Mouse (Mus musculus) limb, embryonic 10.5 days (tissue): ENCODE data around the gene Acbd3. TPM values are rescaled to one million over a fixed set of nuclear protein-coding genes. Genes with fewer than 3 reads are reported as not detected.
A peak's percentile ranks its signal among the peaks of the same experiment; 100 is the strongest.

Experiments used
- DNase-seq: peaks from one replicate; pipeline ENCODE4 v3.0.0-alpha.2; 2017; ENCODE audit warnings: low spot score
- H3K27ac ChIP-seq: fragments of 300-500 bp; sonication (generic); 2 replicates; pipeline ENCODE4 v1.5.1; 2016; ENCODE audit warnings: mild to moderate bottlenecking
- H3K27me3 ChIP-seq: fragments of 300-500 bp; sonication (generic); 2 replicates; pipeline ENCODE4 v1.6.1; 2016; ENCODE audit warnings: low read depth, mild to moderate bottlenecking; ENCODE audit not compliant: poor library complexity, severe bottlenecking
- H3K36me3 ChIP-seq: fragments of 300-500 bp; sonication (generic); 2 replicates; pipeline ENCODE4 v1.6.1; 2016; ENCODE audit warnings: mild to moderate bottlenecking, moderate library complexity
- H3K4me1 ChIP-seq: fragments of 300-500 bp; sonication (generic); 2 replicates; pipeline ENCODE4 v1.6.1; 2016
- H3K4me3 ChIP-seq: fragments of 300-500 bp; sonication (generic); 2 replicates; pipeline ENCODE4 v1.5.1; 2016; ENCODE audit warnings: mild to moderate bottlenecking, moderate library complexity
- H3K9me3 ChIP-seq: fragments of 300-500 bp; sonication (generic); replicated peaks from 2 replicates; pipeline ENCODE4 v1.6.1; 2016; ENCODE audit warnings: mild to moderate bottlenecking
- WGBS: fragments of 180-500 bp; shearing (Covaris S2); methylation state at CpG from one replicate; pipeline ENCODE4 v1.1.7; 2016; 5-methylcytosine and 5-hydroxymethylcytosine counted together
- polyA plus RNA-seq: library from polyadenylated mRNA; unstranded; fragments of >200 nt; fragmentation: Nextera tagmentation; extraction: Ambion mirVana; gene quantifications from 2 replicates; pipeline ENCODE4 v1.2.1, GENCODE M21; 2016

Acbd3 gene
- polyA plus RNA-seq, 1 experiment from 2014 or later: 19.2 TPM

GRCm38 (mm10) chr1:180777660-180778402 lies 52.0 kb downstream of the Acbd3 start:
- DNase-seq: peak; percentile 89
- WGBS: under 1% methylated on average over 56 of the region's 56 CpGs
- Histone ChIP-seq H3K9me3 (no peaks in the 10 kb centered on the region), H3K27me3 (no peaks in the 10 kb centered on the region), H3K4me1 (peaks cover 20% of the 10 kb centered on the region), H3K4me3 (peak overlapping the region; percentile 68), H3K27ac (peak overlapping the region; percentile 94), H3K36me3 (no peaks in the 10 kb centered on the region)

GRCm38 (mm10) chr1:180778403-180778754 lies 52.5 kb downstream of the Acbd3 start:
- under 1% methylated on average over 13 of the region's 13 CpGs for WGBS

GRCm38 (mm10) chr1:180778941-180779340 lies 53.1 kb downstream of the Acbd3 start:
- Histone ChIP-seq H3K4me3 (peak overlapping the region; percentile 68), H3K27me3 (no peaks in the 10 kb centered on the region), H3K36me3 (no peaks in the 10 kb centered on the region), H3K27ac (no peak overlapping the region), H3K9me3 (no peaks in the 10 kb centered on the region), H3K4me1 (peaks cover 20% of the 10 kb centered on the region)
- WGBS: 82% methylated on average over 10 of the region's 10 CpGs
- DNase-seq: no peak

More at GRCm38 (mm10) chr1:180778403-180778754, 52.5 kb downstream of the Acbd3 start:
- Histone ChIP-seq H3K36me3 (no peaks in the 10 kb centered on the region), H3K4me3 (peak overlapping the region; percentile 68), H3K27me3 (no peaks in the 10 kb centered on the region), H3K9me3 (no peaks in the 10 kb centered on the region), H3K4me1 (peaks cover 20% of the 10 kb centered on the region), H3K27ac (peak overlapping the region; percentile 94)
- no peak for DNase-seq

GRCm38 (mm10) chr1:180780291-180780690 lies 54.4 kb downstream of the Acbd3 start:
- no peak overlapping the region for H3K27ac ChIP-seq
- 91% methylated on average over 8 of the region's 8 CpGs for WGBS
- peaks cover 20% of the 10 kb centered on the region for H3K4me1 ChIP-seq
- H3K36me3 ChIP-seq: no peaks in the 10 kb centered on the region
- H3K9me3 ChIP-seq: no peaks in the 10 kb centered on the region
- no peak for DNase-seq
- H3K27me3 ChIP-seq: no peaks in the 10 kb centered on the region
- H3K4me3 ChIP-seq: no peak overlapping the region

GRCm38 (mm10) chr1:180781250-180781649 lies 55.4 kb downstream of the Acbd3 start:
- no peaks in the 10 kb centered on the region for H3K27me3 ChIP-seq
- H3K9me3 ChIP-seq: no peaks in the 10 kb centered on the region
- no peaks in the 10 kb centered on the region for H3K36me3 ChIP-seq
- H3K4me1 ChIP-seq: peaks cover 18% of the 10 kb centered on the region
- no peak overlapping the region for H3K27ac ChIP-seq
- no peak for DNase-seq
- H3K4me3 ChIP-seq: no peak overlapping the region
- 74% methylated on average over 5 of the region's 5 CpGs for WGBS

- H3K27ac ChIP-seq: no peak overlapping the region
- no peaks in the 10 kb centered on the region for H3K36me3 ChIP-seq
- 73% methylated on average over 9 of the region's 9 CpGs for WGBS
- H3K9me3 ChIP-seq: no peaks in the 10 kb centered on the region
- DNase-seq: no peak
- H3K4me1 ChIP-seq: 0 out of 2 replicates have a peak, but pooled peaks cover under 1% of the 10 kb centered on the region
- H3K27me3 ChIP-seq: no peaks in the 10 kb centered on the region
- H3K4me3 ChIP-seq: no peak overlapping the region
Measured at GRCm38 (mm10) chr1:180782906-180783579, 57.2 kb downstream of the Acbd3 start.

- no peak for DNase-seq
- H3K27me3 ChIP-seq: no peaks in the 10 kb centered on the region
- 44% methylated on average over 3 of the region's 3 CpGs for WGBS
- H3K4me3 ChIP-seq: no peak overlapping the region
- no peaks in the 10 kb centered on the region for H3K9me3 ChIP-seq
- H3K36me3 ChIP-seq: no peaks in the 10 kb centered on the region
- H3K4me1 ChIP-seq: no peaks in the 10 kb centered on the region
- H3K27ac ChIP-seq: no peak overlapping the region
Measured at GRCm38 (mm10) chr1:180783580-180783928, 57.7 kb downstream of the Acbd3 start.

GRCm38 (mm10) chr1:180791821-180792480 lies 66.1 kb downstream of the Acbd3 start:
- no peak overlapping the region for H3K27ac ChIP-seq
- H3K36me3 ChIP-seq: no peaks in the 10 kb centered on the region
- peaks cover 12% of the 10 kb centered on the region for H3K4me1 ChIP-seq
- WGBS: 88% methylated on average over 14 of the region's 14 CpGs
- H3K27me3 ChIP-seq: peaks cover 7% of the 10 kb centered on the region
- no peak overlapping the region for H3K4me3 ChIP-seq
- no peaks in the 10 kb centered on the region for H3K9me3 ChIP-seq
- DNase-seq: no peak

- Histone ChIP-seq H3K4me3 (no peak overlapping the region), H3K4me1 (peaks cover 12% of the 10 kb centered on the region), H3K9me3 (no peaks in the 10 kb centered on the region), H3K36me3 (no peaks in the 10 kb centered on the region), H3K27me3 (peaks cover 7% of the 10 kb centered on the region), H3K27ac (no peak overlapping the region)
- 87% methylated on average over 4 of the region's 4 CpGs for WGBS
- DNase-seq: no peak
Measured at GRCm38 (mm10) chr1:180792814-180793213, 67.0 kb downstream of the Acbd3 start.

GRCm38 (mm10) chr1:180793445-180794117 lies 67.7 kb downstream of the Acbd3 start:
- Histone ChIP-seq H3K4me3 (peak overlapping the region; percentile 58), H3K4me1 (peaks cover 12% of the 10 kb centered on the region), H3K36me3 (no peaks in the 10 kb centered on the region), H3K27ac (peak overlapping the region; percentile 78), H3K9me3 (no peaks in the 10 kb centered on the region), H3K27me3 (peaks cover 7% of the 10 kb centered on the region)
- DNase-seq: peak; percentile 56
- 9% methylated on average over 18 of the region's 18 CpGs for WGBS

GRCm38 (mm10) chr1:180794170-180794569 lies 68.3 kb downstream of the Acbd3 start:
- peak; percentile 75 for DNase-seq
- peaks cover 7% of the 10 kb centered on the region for H3K27me3 ChIP-seq
- H3K27ac ChIP-seq: peak overlapping the region; percentile 78
- H3K4me1 ChIP-seq: peaks cover 12% of the 10 kb centered on the region
- no peaks in the 10 kb centered on the region for H3K9me3 ChIP-seq
- WGBS: under 1% methylated on average over 21 of the region's 21 CpGs
- H3K36me3 ChIP-seq: no peaks in the 10 kb centered on the region
- H3K4me3 ChIP-seq: peak overlapping the region; percentile 58

GRCm38 (mm10) chr1:180798660-180799059 lies 72.8 kb downstream of the Acbd3 start:
- Histone ChIP-seq H3K4me3 (no peak overlapping the region), H3K9me3 (no peaks in the 10 kb centered on the region), H3K27me3 (no peaks in the 10 kb centered on the region), H3K4me1 (peaks cover 8% of the 10 kb centered on the region), H3K36me3 (peaks cover 36% of the 10 kb centered on the region), H3K27ac (no peak overlapping the region)
- 94% methylated on average over 5 of the region's 5 CpGs for WGBS
- no peak for DNase-seq
